Mouse (Mus musculus) G1E (cell line): ENCODE measurements around the gene Inmt. TPM values are rescaled to one million over a fixed set of nuclear protein-coding genes. Genes with fewer than 3 reads are reported as not detected.

Experiments
- ATAC-seq: 2 replicates; pipeline ENCODE4 v1.8.0; 2016; ENCODE audit warnings: mild to moderate bottlenecking; ENCODE audit not compliant: insufficient number of reproducible peaks, poor library complexity, low FRiP score, severe bottlenecking; ENCODE audit errors: extremely low read depth
- DNase-seq: peaks from one replicate; pipeline ENCODE4 v3.0.0; 2012; ENCODE audit warnings: low spot score
- H3K27me3 ChIP-seq: 2 replicates; pipeline ENCODE4 v1.6.1; 2012; ENCODE audit warnings: mild to moderate bottlenecking, low read length, inconsistent platforms; ENCODE audit not compliant: insufficient read depth
- H3K36me3 ChIP-seq: replicated peaks from 2 replicates; pipeline ENCODE3; 2012; ENCODE audit warnings: mild to moderate bottlenecking, inconsistent platforms
- H3K4me1 ChIP-seq: 2 replicates; pipeline ENCODE4 v1.6.1; 2012; ENCODE audit warnings: low read depth, low read length, inconsistent platforms, mixed read lengths; ENCODE audit not compliant: insufficient read depth
- H3K4me3 ChIP-seq: 2 replicates; pipeline ENCODE4 v1.5.1; 2012; ENCODE audit warnings: low read depth, mild to moderate bottlenecking, inconsistent platforms, low read length, moderate library complexity, mixed read lengths
- H3K9me3 ChIP-seq: replicated peaks from 2 replicates; pipeline ENCODE4 v1.6.1; 2012; ENCODE audit warnings: inconsistent platforms
- CTCF ChIP-seq: IDR thresholded peaks from 2 replicates; pipeline ENCODE4 v1.5.1; 2012; ENCODE audit warnings: low read depth, low read length, inconsistent platforms, mixed read lengths
- GATA1 ChIP-seq: IDR thresholded peaks from 2 replicates; pipeline ENCODE4 v1.6.1; 2012; ENCODE audit warnings: borderline replicate concordance, low read length, inconsistent platforms, mixed read lengths
- GATA2 ChIP-seq: IDR thresholded peaks from 2 replicates; pipeline ENCODE4 v1.6.1; 2012; ENCODE audit warnings: low read depth, low read length, inconsistent platforms, borderline replicate concordance
- POLR2AphosphoS5 ChIP-seq: IDR thresholded peaks from 2 replicates; pipeline ENCODE4 v1.6.1; 2012; ENCODE audit warnings: low read depth, low read length, inconsistent platforms; ENCODE audit not compliant: insufficient replicate concordance
- TAL1 ChIP-seq: conservative IDR thresholded peaks from 2 replicates; pipeline ENCODE4 v1.6.1; 2012; ENCODE audit warnings: low read depth, low read length, inconsistent platforms, mixed read lengths
- polyA plus RNA-seq: library from polyadenylated mRNA; stranded (reverse); fragments of >175 nt; gene quantifications from 2 replicates; pipeline ENCODE4 v1.2.3, GENCODE M21; 2012
- total RNA-seq, 2 experiments: library from RNA; stranded (forward) in 1 of 2; stranded (reverse) in 1 of 2; fragments of 200-1000 nt in 1 of 2; fragments of >200 nt in 1 of 2; fragmentation: Nextera tagmentation in 1 of 2; gene quantifications; 2 replicates each; pipeline ENCODE4 v1.2.3; 2014 to 2017

Inmt gene
- total RNA-seq (2014; fragmentation: Nextera tagmentation) (not detected in 2 replicates), total RNA-seq (2017) (not detected in 2 replicates), polyA plus RNA-seq (not detected in 2 replicates)

GRCm38 (mm10) chr6:55174741-55175181, at the start of gene Inmt:
TSS of gene Inmt (minus strand) at chr6:55175043.
- TF ChIP-seq GATA2 (no peak), POLR2AphosphoS5 (no peak), CTCF (no peak), GATA1 (no peak), TAL1 (no peak)
- Histone ChIP-seq H3K4me1 (no peaks in the 10 kb centered on the region), H3K27me3 (0 out of 2 replicates have a peak, but pooled peaks cover 2% of the 10 kb centered on the region), H3K4me3 (no peak within 1 kb of the TSS), H3K36me3 (no peaks in the 10 kb centered on the region), H3K9me3 (no peaks in the 10 kb centered on the region)
- ATAC-seq, result no peak
- no peak for DNase-seq

DNA sequence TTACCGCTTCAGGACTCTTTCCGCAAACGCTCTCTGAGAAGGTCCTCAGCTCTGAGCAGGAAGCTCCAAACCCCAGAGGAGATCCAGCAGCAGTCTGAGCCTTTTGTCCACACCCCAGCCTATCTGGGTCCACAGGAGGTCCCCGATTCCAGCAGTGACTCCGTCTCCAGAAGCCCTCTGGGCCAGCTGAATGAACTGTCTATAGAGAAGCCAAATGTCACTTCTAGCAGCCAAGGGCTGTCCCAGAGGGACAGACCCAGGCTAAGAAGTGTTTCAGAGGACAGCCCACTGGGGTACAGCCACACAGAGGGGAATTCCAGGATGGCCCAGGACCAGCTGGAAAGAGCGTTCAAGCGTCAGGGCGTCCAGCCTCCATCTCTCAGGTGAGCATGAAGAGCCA, 49.1 kb upstream of the Inmt start:
- ATAC-seq (no peak), DNase-seq (no peak)
- TF ChIP-seq CTCF (no peak), TAL1 (no peak), GATA1 (no peak), POLR2AphosphoS5 (no peak), GATA2 (no peak)
- Histone ChIP-seq H3K4me3 (no peak overlapping the region), H3K4me1 (no peaks in the 10 kb centered on the region), H3K27me3 (no peaks in the 10 kb centered on the region), H3K9me3 (no peaks in the 10 kb centered on the region), H3K36me3 (no peaks in the 10 kb centered on the region)

DNA sequence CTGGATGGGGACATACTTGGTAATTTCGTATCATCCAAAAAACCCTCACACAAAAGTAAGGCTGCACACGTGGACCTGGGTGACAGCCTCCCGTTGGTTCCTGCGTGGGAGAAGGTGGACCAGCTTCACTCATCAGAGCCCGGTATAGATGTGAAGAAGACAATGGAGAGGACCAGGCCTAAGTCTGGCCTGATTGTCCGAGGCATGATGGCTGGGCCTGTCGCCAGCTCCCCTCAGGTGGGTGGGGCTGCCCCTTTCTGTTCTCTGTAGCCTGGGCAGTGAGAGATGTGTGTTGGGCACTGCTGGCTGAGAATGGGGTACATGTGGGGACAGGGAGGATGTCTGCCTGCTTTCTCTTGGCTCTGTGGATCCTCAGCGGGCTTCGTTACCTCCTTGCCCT, 43.4 kb upstream of the Inmt start:
- H3K4me3 ChIP-seq, result no peak overlapping the region
- peaks cover 3% of the 10 kb centered on the region; the same call in 1 of the 2 replicates for H3K27me3 ChIP-seq
- no peaks in the 10 kb centered on the region for H3K36me3 ChIP-seq
- no peak for DNase-seq
- TF ChIP-seq TAL1, result no peak
- TF ChIP-seq POLR2AphosphoS5, result no peak
- TF ChIP-seq GATA2, result no peak
- no peaks in the 10 kb centered on the region for H3K9me3 ChIP-seq
- ATAC-seq, result no peak
- no peaks in the 10 kb centered on the region for H3K4me1 ChIP-seq

DNA sequence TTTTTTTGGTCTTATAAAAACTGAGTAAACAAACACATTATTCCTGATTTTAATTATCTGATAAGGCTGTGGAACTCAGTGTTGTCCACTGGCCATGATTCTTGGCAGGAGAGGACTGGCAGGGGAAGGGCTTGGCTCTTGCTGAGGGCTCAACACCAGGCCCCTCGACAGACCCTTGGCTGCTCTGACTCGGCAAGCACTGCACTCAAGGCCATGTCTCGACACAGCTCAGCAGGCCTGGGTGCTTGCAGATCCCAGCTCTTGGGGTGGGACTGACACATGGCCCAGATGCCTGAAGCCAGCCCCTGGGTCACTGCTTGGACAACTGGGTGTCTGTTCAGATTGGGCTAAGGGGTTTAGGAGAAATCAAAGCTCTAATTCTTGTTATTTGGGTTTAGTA, 39.7 kb upstream of the Inmt start:
- Histone ChIP-seq H3K4me1 (no peaks in the 10 kb centered on the region), H3K27me3 (peaks cover 3% of the 10 kb centered on the region; the same call in 1 of the 2 replicates), H3K9me3 (no peaks in the 10 kb centered on the region), H3K4me3 (no peak overlapping the region), H3K36me3 (no peaks in the 10 kb centered on the region)
- no peak for DNase-seq
- TF ChIP-seq TAL1 (no peak), CTCF (no peak), GATA2 (no peak), POLR2AphosphoS5 (no peak), GATA1 (no peak)
- ATAC-seq, result no peak

GRCm38 (mm10) chr6:55210423-55211365, 35.9 kb upstream of the Inmt start:
- Histone ChIP-seq H3K27me3 (peaks cover 3% of the 10 kb centered on the region; the same call in 1 of the 2 replicates), H3K9me3 (no peaks in the 10 kb centered on the region), H3K36me3 (no peaks in the 10 kb centered on the region), H3K4me3 (no peak overlapping the region), H3K4me1 (no peaks in the 10 kb centered on the region)
- TF ChIP-seq CTCF (no peak), TAL1 (no peak), GATA2 (no peak), POLR2AphosphoS5 (no peak), GATA1 (no peak)
- ATAC-seq (no peak), DNase-seq (no peak)

DNA sequence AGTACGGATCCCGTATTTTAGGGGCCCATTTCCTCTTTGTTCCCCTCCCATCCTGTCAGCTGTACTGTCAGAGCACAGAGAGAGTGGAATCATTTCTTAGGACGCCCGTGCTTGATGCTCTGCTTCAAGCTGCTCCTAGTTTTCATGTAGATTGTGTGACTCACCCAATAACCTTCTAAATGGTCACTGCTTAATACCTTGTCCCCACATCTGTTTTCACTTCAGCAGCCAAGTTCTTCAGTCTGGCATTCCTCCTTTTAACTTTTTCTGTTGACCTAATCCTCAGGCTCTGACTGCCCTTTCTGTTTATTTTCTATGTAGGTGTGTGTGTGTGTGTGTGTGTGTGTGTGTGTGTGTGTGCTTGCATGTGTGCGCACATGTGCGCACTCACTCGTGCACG, 32.9 kb upstream of the Inmt start:
- TF ChIP-seq GATA2 (no peak), TAL1 (no peak), GATA1 (no peak), CTCF (no peak), POLR2AphosphoS5 (no peak)
- ATAC-seq (no peak), DNase-seq (no peak)
- Histone ChIP-seq H3K4me3 (no peak overlapping the region), H3K9me3 (no peaks in the 10 kb centered on the region), H3K4me1 (no peaks in the 10 kb centered on the region), H3K27me3 (peaks cover 6% of the 10 kb centered on the region), H3K36me3 (no peaks in the 10 kb centered on the region)
